Mouse (Mus musculus): ENCODE results near the gene Zdhhc12. TPM values are rescaled to one million over a fixed set of nuclear protein-coding genes. Genes with fewer than 3 reads are reported as not detected.
"Not testable (repeated sequence)": the region's sequence is repeated elsewhere in the genome, so short reads cannot be mapped to it uniquely, and the experiment has no call there.

Gene Zdhhc12
- polyA plus RNA-seq, 1 experiment from 2014 or later: 34.2 TPM

- no peaks in the 10 kb centered on the region for H3K9me3 ChIP-seq
- no peaks in the 10 kb centered on the region for H3K27me3 ChIP-seq (ENCODE audit: poor library complexity, severe bottlenecking)
- H3K4me3 ChIP-seq: no peak overlapping the region
- DNase-seq (ENCODE audit: extremely low spot score, low spot score): no peak
- H3K4me1 ChIP-seq: peaks cover 25% of the 10 kb centered on the region
- WGBS: 90% methylated on average over 3 of the region's 3 CpGs
- no peaks in the 10 kb centered on the region for H3K36me3 ChIP-seq (replicated peaks)
- no peak overlapping the region for H3K27ac ChIP-seq
These were observed 36.7 kb downstream of the Zdhhc12 start for GRCm38 (mm10) chr2:30056736-30057135.

- WGBS: 93% methylated on average over 3 of the region's 3 CpGs
- H3K36me3 ChIP-seq (replicated peaks); H3K9me3 ChIP-seq; DNase-seq (ENCODE audit: extremely low spot score, low spot score); H3K27me3 ChIP-seq (ENCODE audit: poor library complexity, severe bottlenecking); H3K27ac ChIP-seq; H3K4me3 ChIP-seq: not testable (repeated sequence)
- peaks cover 16% of the 10 kb centered on the region for H3K4me1 ChIP-seq
These were observed 38.1 kb downstream of the Zdhhc12 start for GRCm38 (mm10) chr2:30055310-30055709.

- 55% methylated on average over 6 of the region's 6 CpGs for WGBS
- no peak for DNase-seq (ENCODE audit: extremely low spot score, low spot score)
- Histone ChIP-seq H3K27ac (no peak overlapping the region), H3K9me3 (no peaks in the 10 kb centered on the region), H3K27me3 (ENCODE audit: poor library complexity, severe bottlenecking) (no peaks in the 10 kb centered on the region), H3K4me3 (no peak overlapping the region), H3K4me1 (peaks cover 13% of the 10 kb centered on the region), H3K36me3 (replicated peaks) (no peaks in the 10 kb centered on the region)
These were observed 41.3 kb downstream of the Zdhhc12 start for GRCm38 (mm10) chr2:30051992-30052761.

GRCm38 (mm10) chr2:30049831-30050230 is 43.6 kb downstream of the Zdhhc12 start:
- peak overlapping the region; percentile 98 for H3K27ac ChIP-seq
- no peaks in the 10 kb centered on the region for H3K27me3 ChIP-seq (ENCODE audit: poor library complexity, severe bottlenecking)
- no peak for DNase-seq (ENCODE audit: extremely low spot score, low spot score)
- H3K36me3 ChIP-seq (replicated peaks): peaks cover 10% of the 10 kb centered on the region
- peaks cover 8% of the 10 kb centered on the region for H3K4me1 ChIP-seq
- no peak overlapping the region for H3K4me3 ChIP-seq
- 87% methylated on average over 3 of the region's 3 CpGs for WGBS
- no peaks in the 10 kb centered on the region for H3K9me3 ChIP-seq

GRCm38 (mm10) chr2:30048699-30049388 is 44.6 kb downstream of the Zdhhc12 start, which contains the start of gene Wdr34:
Wdr34 (minus strand) TSS chr2:30048881.
- Histone ChIP-seq H3K27ac (peak within 1 kb of the TSS; percentile 98), H3K36me3 (replicated peaks) (peaks cover 14% of the 10 kb centered on the region), H3K4me3 (peak within 1 kb of the TSS; percentile 64), H3K9me3 (no peaks in the 10 kb centered on the region), H3K27me3 (ENCODE audit: poor library complexity, severe bottlenecking) (no peaks in the 10 kb centered on the region), H3K4me1 (peaks cover 8% of the 10 kb centered on the region)
- peak; percentile 97 for DNase-seq (ENCODE audit: extremely low spot score, low spot score)
- WGBS: under 1% methylated on average over 54 of the region's 54 CpGs

- DNase-seq (ENCODE audit: extremely low spot score, low spot score): no peak
- Histone ChIP-seq H3K4me1 (peaks cover 8% of the 10 kb centered on the region), H3K27me3 (ENCODE audit: poor library complexity, severe bottlenecking) (no peaks in the 10 kb centered on the region), H3K9me3 (no peaks in the 10 kb centered on the region), H3K4me3 (peak overlapping the region; percentile 64), H3K36me3 (replicated peaks) (peaks cover 14% of the 10 kb centered on the region), H3K27ac (peak overlapping the region; percentile 98)
- WGBS: 65% methylated on average over 11 of the region's 11 CpGs
These were observed 45.3 kb downstream of the Zdhhc12 start for GRCm38 (mm10) chr2:30048101-30048501.

GRCm38 (mm10) chr2:30047127-30047526 is 46.3 kb downstream of the Zdhhc12 start:
- Histone ChIP-seq H3K36me3 (replicated peaks) (peaks cover 14% of the 10 kb centered on the region), H3K4me3 (no peak overlapping the region), H3K27me3 (ENCODE audit: poor library complexity, severe bottlenecking) (no peaks in the 10 kb centered on the region), H3K9me3 (no peaks in the 10 kb centered on the region), H3K27ac (no peak overlapping the region), H3K4me1 (peaks cover 17% of the 10 kb centered on the region)
- DNase-seq (ENCODE audit: extremely low spot score, low spot score): no peak
- WGBS: 91% methylated on average over 6 of the region's 6 CpGs

GRCm38 (mm10) chr2:30044550-30044949 is 48.9 kb downstream of the Zdhhc12 start:
- Histone ChIP-seq H3K4me1 (peaks cover 17% of the 10 kb centered on the region), H3K4me3 (no peak overlapping the region), H3K27ac (no peak overlapping the region), H3K27me3 (ENCODE audit: poor library complexity, severe bottlenecking) (no peaks in the 10 kb centered on the region), H3K9me3 (no peaks in the 10 kb centered on the region), H3K36me3 (replicated peaks) (peaks cover 14% of the 10 kb centered on the region)
- 85% methylated on average over 5 of the region's 5 CpGs for WGBS
- DNase-seq (ENCODE audit: extremely low spot score, low spot score): no peak

GRCm38 (mm10) chr2:30042445-30042844 is 51.0 kb downstream of the Zdhhc12 start:
- Histone ChIP-seq H3K4me1 (peaks cover 8% of the 10 kb centered on the region), H3K4me3 (no peak overlapping the region), H3K27me3 (ENCODE audit: poor library complexity, severe bottlenecking) (no peaks in the 10 kb centered on the region), H3K9me3 (no peaks in the 10 kb centered on the region), H3K36me3 (replicated peaks) (peaks cover 22% of the 10 kb centered on the region), H3K27ac (0 out of 2 replicates have a peak overlapping the region, but pooled peaks have one; percentile 13)
- DNase-seq (ENCODE audit: extremely low spot score, low spot score): peak; percentile 70
- 12% methylated on average over 4 of the region's 4 CpGs for WGBS

Other genes starting within 250 kb of the Zdhhc12 start
- 15.0 and 16.3 TPM in 2 replicates for gene Cercam, start 224.5 kb downstream of the Zdhhc12 start, polyA plus RNA-seq (2016; fragmentation: Nextera tagmentation; extraction: Ambion mirVana)
- 124 and 125 TPM in 2 replicates for gene Odf2, start 204.4 kb downstream of the Zdhhc12 start, polyA plus RNA-seq (2016; fragmentation: Nextera tagmentation; extraction: Ambion mirVana)
- gene Gle1, start 158.2 kb downstream of the Zdhhc12 start, polyA plus RNA-seq (2016; fragmentation: Nextera tagmentation; extraction: Ambion mirVana): 74.9 and 77.4 TPM in 2 replicates
- gene Sptan1, start 128.1 kb downstream of the Zdhhc12 start, polyA plus RNA-seq (2016; fragmentation: Nextera tagmentation; extraction: Ambion mirVana): 85.9 and 90.3 TPM in 2 replicates
- gene Wdr34, start 44.8 kb downstream of the Zdhhc12 start, polyA plus RNA-seq (2016; fragmentation: Nextera tagmentation; extraction: Ambion mirVana): 33.1 and 33.4 TPM in 2 replicates
- gene Set, start 36.3 kb downstream of the Zdhhc12 start, polyA plus RNA-seq (2016; fragmentation: Nextera tagmentation; extraction: Ambion mirVana): 944 and 983 TPM in 2 replicates
- 12.4 and 13.1 TPM in 2 replicates for gene Pkn3, start 16.0 kb downstream of the Zdhhc12 start, polyA plus RNA-seq (2016; fragmentation: Nextera tagmentation; extraction: Ambion mirVana)
- 6.3 and 6.6 TPM in 2 replicates for gene Zer1, start 30.9 kb upstream of the Zdhhc12 start, polyA plus RNA-seq (2016; fragmentation: Nextera tagmentation; extraction: Ambion mirVana)
- gene Tbc1d13, start 40.1 kb upstream of the Zdhhc12 start, polyA plus RNA-seq (2016; fragmentation: Nextera tagmentation; extraction: Ambion mirVana): 7.8 and 8.6 TPM in 2 replicates
- gene Endog, start 77.8 kb upstream of the Zdhhc12 start, polyA plus RNA-seq (2016; fragmentation: Nextera tagmentation; extraction: Ambion mirVana): 17.1 and 17.9 TPM in 2 replicates
- 92.5 and 96.1 TPM in 2 replicates for gene Spout1, start 84.8 kb upstream of the Zdhhc12 start, polyA plus RNA-seq (2016; fragmentation: Nextera tagmentation; extraction: Ambion mirVana)
- gene Kyat1, start 112.2 kb upstream of the Zdhhc12 start, polyA plus RNA-seq (2016; fragmentation: Nextera tagmentation; extraction: Ambion mirVana): 7.0 and 8.6 TPM in 2 replicates
- gene Lrrc8a, start 144.1 kb upstream of the Zdhhc12 start, polyA plus RNA-seq (2016; fragmentation: Nextera tagmentation; extraction: Ambion mirVana): 41.5 and 44.7 TPM in 2 replicates
- 0.09 and 0.16 TPM in 2 replicates for gene Gm28035, start 146.9 kb upstream of the Zdhhc12 start, polyA plus RNA-seq (2016; fragmentation: Nextera tagmentation; extraction: Ambion mirVana)
- gene Phyhd1, start 172.6 kb upstream of the Zdhhc12 start, polyA plus RNA-seq (2016; fragmentation: Nextera tagmentation; extraction: Ambion mirVana): 2.7 and 3.4 TPM in 2 replicates
- not detected in 2 replicates for gene Gm28038, start 187.4 kb upstream of the Zdhhc12 start, polyA plus RNA-seq (2016; fragmentation: Nextera tagmentation; extraction: Ambion mirVana)
- gene Dolk, start 192.7 kb upstream of the Zdhhc12 start, polyA plus RNA-seq (2016; fragmentation: Nextera tagmentation; extraction: Ambion mirVana): 26.0 and 26.5 TPM in 2 replicates
- 65.2 and 72.8 TPM in 2 replicates for gene Nup188, start 192.7 kb upstream of the Zdhhc12 start, polyA plus RNA-seq (2016; fragmentation: Nextera tagmentation; extraction: Ambion mirVana)